Mouse (Mus musculus) olfactory bulb, adult 2 months (tissue): Measurements from ENCODE around the gene 4930502E18Rik.

ENCODE experiments used
- CTCF ChIP-seq: fragments of 200-500 bp; IDR thresholded peaks from 2 replicates; pipeline ENCODE4 v1.5.1; 2012; ENCODE audit warnings: low read depth, mild to moderate bottlenecking, low read length, moderate library complexity; ENCODE audit not compliant: insufficient read depth
- POLR2A ChIP-seq: fragments of 200-500 bp; IDR thresholded peaks from 2 replicates; pipeline ENCODE4 v1.6.1; 2012; ENCODE audit warnings: mild to moderate bottlenecking, low read depth, low read length, moderate library complexity; ENCODE audit not compliant: insufficient read depth

DNA sequence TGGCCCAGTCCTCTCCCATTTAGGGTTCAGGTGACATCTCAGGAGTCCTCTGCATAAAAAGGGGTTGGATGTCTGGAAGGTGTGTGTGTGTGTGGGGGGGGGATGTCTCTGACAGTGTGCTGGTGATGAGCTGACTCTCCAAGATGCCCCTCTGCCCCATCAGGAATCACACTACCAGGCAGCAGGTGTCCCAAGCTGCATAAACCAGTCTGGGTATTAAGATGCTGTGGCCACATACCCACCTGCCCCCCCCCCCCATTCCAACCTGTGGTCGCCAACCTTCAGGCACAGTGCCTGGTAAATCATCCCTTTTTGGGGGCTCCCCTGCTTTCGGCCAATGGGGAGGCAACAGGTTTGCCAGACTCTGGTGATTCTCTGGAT lies 8.7 kb upstream of the 4930502E18Rik start:
- TF ChIP-seq CTCF, result no peak
- no peak for TF ChIP-seq POLR2A
